Mouse (Mus musculus): ENCODE data around the gene Arhgap22. TPM values are rescaled to one million over a fixed set of nuclear protein-coding genes. Genes with fewer than 3 reads are reported as not detected.

Gene Arhgap22
- polyA plus RNA-seq, 1 experiment from 2014 or later = 8.1 TPM

GRCm38 (mm10) chr14:33208331-33208730 is 5.5 kb upstream of the Arhgap22 start:
- no peak overlapping the region for H3K27ac ChIP-seq (ENCODE audit: low read length)
- H3K9me3 ChIP-seq (ENCODE audit: control insufficient read depth, low read length) = no peaks in the 10 kb centered on the region
- WGBS = 25% methylated on average over 5 of the region's 5 CpGs
- H3K4me1 ChIP-seq (replicated peaks; ENCODE audit: control insufficient read depth, insufficient read depth, low read length) = no peaks in the 10 kb centered on the region
- no peaks in the 10 kb centered on the region for H3K36me3 ChIP-seq (ENCODE audit: control insufficient read depth, insufficient read depth, low read length)
- H3K4me2 ChIP-seq (ENCODE audit: low read depth, low read length) = no peak overlapping the region
- no peak overlapping the region for H3K4me3 ChIP-seq (ENCODE audit: low read length)
- no peak for ATAC-seq (ENCODE audit: low read depth)
- H3K27me3 ChIP-seq (ENCODE audit: control insufficient read depth, insufficient read depth, low read depth, low read length) = no peaks in the 10 kb centered on the region
- no peak overlapping the region for H3K9ac ChIP-seq (ENCODE audit: low read length)

- WGBS = 55% methylated on average over 8 of the region's 8 CpGs
- H3K9me3 ChIP-seq (ENCODE audit: control insufficient read depth, low read length) = no peaks in the 10 kb centered on the region
- H3K4me3 ChIP-seq (ENCODE audit: low read length) = no peak overlapping the region
- H3K36me3 ChIP-seq (ENCODE audit: control insufficient read depth, insufficient read depth, low read length) = no peaks in the 10 kb centered on the region
- no peak overlapping the region for H3K4me2 ChIP-seq (ENCODE audit: low read depth, low read length)
- H3K9ac ChIP-seq (ENCODE audit: low read length) = no peak overlapping the region
- H3K27me3 ChIP-seq (ENCODE audit: control insufficient read depth, insufficient read depth, low read depth, low read length) = no peaks in the 10 kb centered on the region; the same call in 1 of the 2 replicates
- ATAC-seq (ENCODE audit: low read depth) = no peak
- peaks cover 6% of the 10 kb centered on the region; the same call in 1 of the 2 replicates for H3K4me1 ChIP-seq (replicated peaks; ENCODE audit: control insufficient read depth, insufficient read depth, low read length)
- H3K27ac ChIP-seq (ENCODE audit: low read length) = no peak overlapping the region
These were observed 3.0 kb upstream of the Arhgap22 start for GRCm38 (mm10) chr14:33210806-33211205.

GRCm38 (mm10) chr14:33212271-33212957 is 1.4 kb upstream of the Arhgap22 start:
- no peak for ATAC-seq (ENCODE audit: low read depth)
- H3K9me3 ChIP-seq (ENCODE audit: control insufficient read depth, low read length) = no peaks in the 10 kb centered on the region
- H3K27me3 ChIP-seq (ENCODE audit: control insufficient read depth, insufficient read depth, low read depth, low read length) = no peaks in the 10 kb centered on the region; the same call in 1 of the 2 replicates
- H3K9ac ChIP-seq (ENCODE audit: low read length) = no peak overlapping the region
- H3K27ac ChIP-seq (ENCODE audit: low read length) = no peak overlapping the region
- no peak overlapping the region for H3K4me2 ChIP-seq (ENCODE audit: low read depth, low read length)
- no peaks in the 10 kb centered on the region for H3K36me3 ChIP-seq (ENCODE audit: control insufficient read depth, insufficient read depth, low read length)
- H3K4me1 ChIP-seq (replicated peaks; ENCODE audit: control insufficient read depth, insufficient read depth, low read length) = peaks cover 6% of the 10 kb centered on the region; the same call in 1 of the 2 replicates
- 65% methylated on average over 5 of the region's 5 CpGs for WGBS
- H3K4me3 ChIP-seq (ENCODE audit: low read length) = no peak overlapping the region

GRCm38 (mm10) chr14:33212958-33213309 is 892 bp upstream of the Arhgap22 start:
- ATAC-seq (ENCODE audit: low read depth) = no peak
- Histone ChIP-seq H3K4me1 (replicated peaks; ENCODE audit: control insufficient read depth, insufficient read depth, low read length) (peaks cover 6% of the 10 kb centered on the region; the same call in 1 of the 2 replicates), H3K9ac (ENCODE audit: low read length) (no peak overlapping the region), H3K4me2 (ENCODE audit: low read depth, low read length) (no peak overlapping the region), H3K36me3 (ENCODE audit: control insufficient read depth, insufficient read depth, low read length) (no peaks in the 10 kb centered on the region), H3K9me3 (ENCODE audit: control insufficient read depth, low read length) (no peaks in the 10 kb centered on the region), H3K27ac (ENCODE audit: low read length) (no peak overlapping the region), H3K27me3 (ENCODE audit: control insufficient read depth, insufficient read depth, low read depth, low read length) (no peaks in the 10 kb centered on the region; the same call in 1 of the 2 replicates), H3K4me3 (ENCODE audit: low read length) (no peak overlapping the region)
- WGBS = 86% methylated on average over 12 of the region's 12 CpGs

- 0 out of 2 replicates have a peak, but pooled peaks have one; percentile 36 for ATAC-seq (ENCODE audit: low read depth)
- no peaks in the 10 kb centered on the region for H3K9me3 ChIP-seq (ENCODE audit: control insufficient read depth, low read length)
- H3K4me2 ChIP-seq (ENCODE audit: low read depth, low read length) = no peak overlapping the region
- no peak overlapping the region for H3K4me3 ChIP-seq (ENCODE audit: low read length)
- no peak overlapping the region for H3K27ac ChIP-seq (ENCODE audit: low read length)
- no peaks in the 10 kb centered on the region for H3K36me3 ChIP-seq (ENCODE audit: control insufficient read depth, insufficient read depth, low read length)
- no peak overlapping the region for H3K9ac ChIP-seq (ENCODE audit: low read length)
- H3K27me3 ChIP-seq (ENCODE audit: control insufficient read depth, insufficient read depth, low read depth, low read length) = no peaks in the 10 kb centered on the region; the same call in 1 of the 2 replicates
- peaks cover 6% of the 10 kb centered on the region; the same call in 1 of the 2 replicates for H3K4me1 ChIP-seq (replicated peaks; ENCODE audit: control insufficient read depth, insufficient read depth, low read length)
- 10% methylated on average over 4 of the region's 4 CpGs for WGBS
These were observed 922 bp downstream of the Arhgap22 start for GRCm38 (mm10) chr14:33214767-33215128.

GRCm38 (mm10) chr14:33215163-33215562 is 1.3 kb downstream of the Arhgap22 start:
- 62% methylated on average over 1 of the region's 1 CpGs for WGBS

GRCm38 (mm10) chr14:33216343-33217208 is 2.8 kb downstream of the Arhgap22 start:
- H3K9ac ChIP-seq (ENCODE audit: low read length) = no peak overlapping the region
- no peak overlapping the region for H3K4me3 ChIP-seq (ENCODE audit: low read length)
- H3K36me3 ChIP-seq (ENCODE audit: control insufficient read depth, insufficient read depth, low read length) = no peaks in the 10 kb centered on the region
- H3K27ac ChIP-seq (ENCODE audit: low read length) = no peak overlapping the region
- WGBS = 79% methylated on average over 19 of the region's 19 CpGs
- no peaks in the 10 kb centered on the region; the same call in 1 of the 2 replicates for H3K27me3 ChIP-seq (ENCODE audit: control insufficient read depth, insufficient read depth, low read depth, low read length)
- ATAC-seq (ENCODE audit: low read depth) = no peak
- peaks cover 6% of the 10 kb centered on the region; the same call in 1 of the 2 replicates for H3K4me1 ChIP-seq (replicated peaks; ENCODE audit: control insufficient read depth, insufficient read depth, low read length)
- H3K9me3 ChIP-seq (ENCODE audit: control insufficient read depth, low read length) = no peaks in the 10 kb centered on the region
- no peak overlapping the region for H3K4me2 ChIP-seq (ENCODE audit: low read depth, low read length)

More at GRCm38 (mm10) chr14:33215163-33215562, 1.3 kb downstream of the Arhgap22 start:
- H3K27me3 ChIP-seq (ENCODE audit: control insufficient read depth, insufficient read depth, low read depth, low read length) = no peaks in the 10 kb centered on the region; the same call in 1 of the 2 replicates
- H3K4me3 ChIP-seq (ENCODE audit: low read length) = no peak overlapping the region
- peaks cover 6% of the 10 kb centered on the region; the same call in 1 of the 2 replicates for H3K4me1 ChIP-seq (replicated peaks; ENCODE audit: control insufficient read depth, insufficient read depth, low read length)
- H3K9ac ChIP-seq (ENCODE audit: low read length) = no peak overlapping the region
- no peak overlapping the region for H3K4me2 ChIP-seq (ENCODE audit: low read depth, low read length)
- no peaks in the 10 kb centered on the region for H3K36me3 ChIP-seq (ENCODE audit: control insufficient read depth, insufficient read depth, low read length)
- H3K9me3 ChIP-seq (ENCODE audit: control insufficient read depth, low read length) = no peaks in the 10 kb centered on the region
- H3K27ac ChIP-seq (ENCODE audit: low read length) = no peak overlapping the region
- ATAC-seq (ENCODE audit: low read depth) = no peak

GRCm38 (mm10) chr14:33225235-33225634 is 11.4 kb downstream of the Arhgap22 start:
- 72% methylated on average over 4 of the region's 4 CpGs for WGBS
- Histone ChIP-seq H3K27me3 (ENCODE audit: control insufficient read depth, insufficient read depth, low read depth, low read length) (no peaks in the 10 kb centered on the region), H3K9me3 (ENCODE audit: control insufficient read depth, low read length) (no peaks in the 10 kb centered on the region), H3K36me3 (ENCODE audit: control insufficient read depth, insufficient read depth, low read length) (no peaks in the 10 kb centered on the region), H3K9ac (ENCODE audit: low read length) (no peak overlapping the region), H3K4me3 (ENCODE audit: low read length) (no peak overlapping the region), H3K4me1 (replicated peaks; ENCODE audit: control insufficient read depth, insufficient read depth, low read length) (no peaks in the 10 kb centered on the region), H3K4me2 (ENCODE audit: low read depth, low read length) (no peak overlapping the region), H3K27ac (ENCODE audit: low read length) (no peak overlapping the region)
- no peak for ATAC-seq (ENCODE audit: low read depth)

- ATAC-seq (ENCODE audit: low read depth) = no peak
- Histone ChIP-seq H3K9ac (ENCODE audit: low read length) (no peak overlapping the region), H3K9me3 (ENCODE audit: control insufficient read depth, low read length) (no peaks in the 10 kb centered on the region), H3K27me3 (ENCODE audit: control insufficient read depth, insufficient read depth, low read depth, low read length) (no peaks in the 10 kb centered on the region), H3K4me3 (ENCODE audit: low read length) (no peak overlapping the region), H3K27ac (ENCODE audit: low read length) (no peak overlapping the region), H3K4me1 (replicated peaks; ENCODE audit: control insufficient read depth, insufficient read depth, low read length) (no peaks in the 10 kb centered on the region), H3K36me3 (ENCODE audit: control insufficient read depth, insufficient read depth, low read length) (no peaks in the 10 kb centered on the region), H3K4me2 (ENCODE audit: low read depth, low read length) (no peak overlapping the region)
- WGBS = 78% methylated on average over 4 of the region's 4 CpGs
These were observed 16.8 kb downstream of the Arhgap22 start for GRCm38 (mm10) chr14:33230672-33231071.

Measured in lung, embryonic 16.5 days (tissue).